Mouse (Mus musculus) 3134 (cell line): ENCODE results near the gene Cdh24.
"Not testable (repeated sequence)": the region's sequence is repeated elsewhere in the genome, so short reads cannot be mapped to it uniquely, and the experiment has no call there.

Experiments used
- DNase-seq: peaks from one replicate; pipeline ENCODE4 v3.0.0-alpha.2; 2011; ENCODE audit warnings: low spot score; ENCODE audit not compliant: insufficient read length; ENCODE audit errors: extremely low read depth

Gene Cdh24

DNA sequence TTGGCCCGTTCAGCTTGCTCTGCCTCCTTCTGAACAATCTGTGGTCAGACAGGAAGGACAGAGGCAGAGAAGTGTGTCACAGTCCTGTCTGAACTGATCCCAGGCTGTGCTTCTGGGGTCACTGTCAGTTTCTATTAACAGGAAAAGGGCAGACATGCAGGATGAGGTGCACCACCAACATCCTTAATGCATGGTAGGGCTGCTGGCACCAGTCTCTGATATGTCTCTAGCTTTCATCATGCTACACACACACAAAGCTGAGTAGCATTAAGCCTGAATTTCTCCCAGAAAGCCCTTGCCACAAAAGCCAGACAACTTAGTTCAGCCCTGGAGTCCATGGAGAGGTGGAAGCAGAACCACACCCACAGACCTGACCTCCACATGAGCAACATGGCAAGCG lies 1.8 kb upstream of the Cdh24 start:
- no peak for DNase-seq

DNA sequence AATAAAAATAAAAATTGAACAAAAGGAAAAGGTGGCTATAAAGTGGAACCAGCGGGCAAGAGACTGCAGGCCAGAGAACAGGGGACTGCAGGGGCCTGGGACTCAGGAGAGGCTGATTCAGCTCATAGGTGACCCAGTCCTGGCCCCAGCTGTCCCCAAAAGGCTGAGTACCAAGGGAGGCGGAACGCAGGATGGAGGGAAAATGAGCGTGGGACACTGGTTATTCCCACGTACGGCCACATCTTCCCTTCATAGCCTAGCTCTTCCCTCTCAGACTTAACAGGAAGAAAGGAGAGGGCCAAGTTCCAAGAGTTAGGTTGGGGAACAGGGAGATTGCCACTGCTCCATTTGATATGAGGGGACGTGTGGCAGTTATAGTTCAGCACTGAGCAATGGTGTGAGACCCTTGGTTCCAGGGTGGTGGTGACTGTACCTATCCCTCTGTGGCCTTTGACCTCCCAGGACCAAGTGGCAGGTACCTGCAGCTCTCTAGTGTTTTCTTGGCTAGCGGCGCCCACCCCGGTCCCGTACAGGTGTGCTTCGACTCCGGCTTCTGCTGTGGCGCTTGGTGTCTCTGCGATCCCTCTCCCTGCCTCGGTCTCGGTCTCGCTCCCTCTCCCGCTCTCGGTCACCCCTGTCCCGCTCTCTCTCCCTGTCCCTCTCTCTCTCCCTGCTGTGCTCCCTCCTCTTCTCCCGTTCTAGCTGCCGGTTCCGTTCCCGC lies 1.2 kb upstream of the Cdh24 start:
- no peak for DNase-seq

DNA sequence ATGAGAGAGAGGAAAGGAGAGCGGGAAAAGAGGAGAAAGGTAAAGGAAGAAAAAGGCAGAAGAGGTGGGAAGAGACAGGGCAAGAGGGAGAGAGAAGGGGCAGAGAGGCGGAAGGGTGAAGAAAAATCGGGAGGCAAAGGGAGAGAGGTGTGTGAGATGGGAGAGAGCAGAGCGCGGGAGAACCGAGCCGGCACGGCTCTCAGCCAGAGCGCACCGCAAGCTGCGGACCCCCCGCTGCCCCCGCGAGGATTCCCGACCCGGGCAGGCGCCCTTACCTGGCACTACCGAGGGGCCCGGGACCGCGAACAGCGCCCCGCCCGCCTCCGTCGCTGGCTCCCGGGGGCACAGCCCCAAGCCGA lies 239 bp downstream of the Cdh24 start, which contains the start of gene Gm17606:
TSS of gene Gm17606 (plus strand) at position 7 of the 359 bp plus-strand sequence.
- DNase-seq = no peak

DNA sequence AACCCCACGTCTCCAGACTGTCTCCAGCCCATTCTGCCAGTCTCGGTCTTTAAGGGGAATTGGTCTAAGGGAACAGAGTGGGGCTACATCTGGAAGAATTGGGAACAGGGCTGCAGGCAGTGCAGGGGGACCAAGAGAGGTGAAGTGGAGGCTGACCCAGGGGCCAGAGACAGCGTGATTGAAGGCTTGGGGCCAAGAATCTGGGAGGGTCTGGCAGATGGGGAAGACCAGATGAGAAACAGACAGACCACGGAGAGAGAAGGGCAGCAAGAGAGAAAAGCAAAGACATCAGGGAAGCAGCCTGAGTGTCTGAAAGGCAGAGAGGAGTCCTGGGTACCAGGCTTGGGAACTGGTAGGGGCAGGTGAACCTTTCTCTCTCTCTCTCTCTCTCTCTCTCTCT lies 1.0 kb downstream of the Cdh24 start:
- no peak for DNase-seq

DNA sequence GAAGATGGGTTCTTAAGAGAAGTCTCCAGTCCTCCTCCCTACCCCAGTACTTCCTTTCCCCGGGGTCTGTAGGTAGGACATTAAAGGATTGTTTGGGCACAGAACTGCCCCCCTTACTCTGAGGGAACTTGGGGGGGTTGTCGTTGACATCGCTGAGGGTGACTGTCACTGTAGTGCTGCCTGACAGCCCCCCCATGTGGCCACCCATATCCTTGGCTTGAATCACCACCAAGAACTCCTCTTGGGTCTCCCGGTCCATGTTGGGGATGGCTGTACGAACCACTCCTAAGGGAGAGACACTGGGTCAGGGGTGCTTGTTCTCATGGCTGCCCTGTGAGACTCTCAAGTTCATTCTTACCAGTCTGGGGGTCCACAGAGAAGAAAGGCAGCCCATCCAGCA lies 3.0 kb downstream of the Cdh24 start:
- DNase-seq = no peak

DNA sequence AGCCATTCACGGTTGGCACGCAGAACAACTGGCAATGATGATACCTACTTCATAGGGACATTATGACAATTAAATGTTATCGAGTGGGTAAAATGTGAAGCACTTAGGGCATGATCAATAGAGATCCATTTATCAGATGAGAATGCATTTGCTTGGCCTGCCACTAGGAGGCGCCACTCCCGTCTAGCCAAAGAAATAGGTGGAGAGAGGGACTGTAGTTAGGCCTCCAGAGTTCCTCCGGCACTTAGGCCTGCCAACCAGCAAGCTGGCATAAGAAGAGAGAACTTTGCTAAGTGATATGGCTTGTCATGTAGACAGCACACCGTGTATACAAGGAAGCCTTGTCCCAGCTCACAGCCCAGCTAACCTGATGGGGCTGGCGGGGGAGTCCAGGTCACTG lies 4.2 kb downstream of the Cdh24 start:
- DNase-seq = no peak

DNA sequence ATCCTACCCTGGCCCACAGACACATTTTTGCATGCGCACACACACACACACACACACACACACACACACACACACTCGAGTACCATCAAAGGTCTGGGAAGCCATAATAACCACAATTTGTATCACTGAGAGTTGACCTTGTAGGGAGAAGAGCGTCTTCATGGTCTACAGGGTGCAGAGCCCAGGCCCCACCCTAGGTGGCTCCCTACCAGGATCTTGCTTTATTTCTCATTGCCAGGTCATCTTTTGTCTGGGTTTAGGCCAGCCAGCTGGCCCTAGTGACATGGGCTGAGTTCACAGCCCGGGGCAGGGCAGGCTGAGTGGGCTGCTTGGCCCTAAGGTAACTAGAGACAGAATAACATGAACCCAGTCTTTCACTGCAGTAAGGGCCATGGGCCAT lies 7.0 kb downstream of the Cdh24 start:
- DNase-seq = no peak

DNA sequence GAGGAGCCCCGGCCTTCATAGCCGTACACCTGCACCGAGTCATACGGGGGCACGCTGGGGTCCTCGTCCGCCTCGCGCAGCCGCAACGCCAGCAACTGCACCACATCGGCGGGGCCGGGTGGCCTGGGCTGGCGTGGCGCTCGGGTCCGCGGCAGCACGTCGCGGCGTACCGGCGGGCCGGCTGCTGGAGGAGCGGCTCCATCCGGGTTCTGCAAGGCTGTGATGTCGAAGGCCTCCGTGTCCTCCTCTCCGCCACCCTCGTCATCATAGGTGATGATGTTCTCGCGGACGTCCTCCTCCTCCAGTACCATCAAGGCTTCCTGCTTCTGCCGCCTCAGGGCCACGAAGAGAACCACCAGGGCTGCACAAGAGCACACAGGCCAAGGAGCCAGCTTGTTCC lies 8.9 kb downstream of the Cdh24 start:
- no peak for DNase-seq

DNA sequence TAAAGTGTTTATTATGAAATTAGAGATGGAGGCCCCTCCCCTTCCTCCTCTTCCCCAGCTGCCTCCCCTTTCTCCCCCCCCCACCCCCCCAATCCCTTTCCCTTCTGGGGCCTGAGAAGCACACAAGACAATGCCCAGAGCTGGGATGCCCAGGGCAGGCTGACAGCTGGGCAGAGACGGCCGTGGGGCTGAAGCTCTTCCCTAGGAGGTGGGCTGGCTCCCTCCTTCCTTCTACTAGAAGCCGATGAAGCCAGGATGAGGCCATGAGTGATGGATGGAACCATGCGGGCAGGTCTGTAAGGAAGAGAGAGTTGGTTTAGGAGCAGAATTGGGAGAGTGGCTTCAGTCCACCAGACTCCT lies 9.9 kb downstream of the Cdh24 start:
- no peak for DNase-seq

DNA sequence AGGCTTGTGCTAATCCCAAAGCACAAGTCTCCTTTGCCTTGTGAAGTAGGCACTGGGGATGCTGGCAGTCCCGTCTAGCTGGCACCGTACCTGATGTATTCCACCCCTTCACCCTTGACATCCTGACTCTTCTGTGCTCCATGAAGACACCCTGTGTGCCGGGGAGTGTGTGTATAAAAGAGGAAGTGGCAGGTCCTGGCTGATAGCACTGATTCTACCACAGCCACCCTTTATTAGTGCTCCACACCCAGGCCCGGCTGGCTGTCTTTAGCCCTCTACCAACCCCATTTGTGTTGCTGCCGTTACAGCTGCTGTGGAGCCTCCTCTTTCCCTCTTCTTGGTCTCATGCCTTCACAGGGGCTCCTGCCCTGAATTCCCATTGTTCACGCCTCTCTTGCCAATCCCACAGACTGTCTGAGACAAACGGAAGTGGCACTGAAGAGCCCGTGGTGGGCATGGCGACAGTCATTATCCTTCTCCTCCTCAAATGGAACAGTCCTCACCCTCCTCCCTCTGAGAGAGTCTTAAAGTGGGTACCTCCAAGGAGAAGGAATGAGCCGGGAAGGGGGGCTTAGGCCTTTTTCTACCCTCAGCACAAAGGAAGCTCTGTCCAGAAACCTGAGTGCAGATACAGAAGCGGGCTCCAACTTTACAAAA lies 10.5 kb downstream of the Cdh24 start:
- no peak for DNase-seq

DNA sequence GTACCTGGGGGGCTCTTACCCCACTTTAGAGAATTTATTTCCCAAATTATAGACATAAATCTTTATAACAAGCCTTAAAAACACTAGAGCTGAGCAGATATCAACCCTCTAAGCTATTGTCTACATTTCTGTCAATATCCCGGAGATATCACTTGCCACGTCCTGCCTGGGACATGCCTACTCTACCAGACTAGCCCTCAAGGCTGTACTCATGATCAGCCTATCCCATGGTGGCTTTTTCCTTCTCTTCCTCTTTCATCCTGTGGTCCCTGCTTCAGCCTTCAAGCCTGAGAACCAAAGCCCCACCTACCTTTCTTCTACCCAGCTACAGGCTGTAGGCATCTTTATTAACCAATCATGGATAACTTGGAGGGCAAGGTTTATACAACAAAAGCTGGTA lies 11.4 kb downstream of the Cdh24 start:
- DNase-seq = no peak

DNA sequence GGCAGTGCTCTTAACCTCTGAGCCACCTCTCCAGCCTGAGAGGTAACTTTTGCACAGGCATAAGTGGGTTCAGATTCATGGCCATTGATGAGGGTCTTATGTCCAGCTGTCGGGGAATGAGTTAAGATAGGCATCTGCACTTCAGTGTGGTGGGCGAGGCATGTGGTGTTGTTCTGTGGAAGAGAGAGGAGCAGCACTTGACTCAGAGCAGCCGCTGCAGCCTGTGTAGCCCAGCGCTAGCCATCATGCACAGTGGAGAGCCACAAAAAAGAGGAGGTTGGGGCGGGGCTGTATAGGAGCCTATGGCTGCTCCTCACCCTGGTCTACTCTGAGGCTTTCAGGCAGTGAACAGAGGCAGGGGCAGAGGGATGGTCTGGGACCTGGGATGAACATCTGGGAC lies 13.1 kb downstream of the Cdh24 start:
- no peak for DNase-seq

DNA sequence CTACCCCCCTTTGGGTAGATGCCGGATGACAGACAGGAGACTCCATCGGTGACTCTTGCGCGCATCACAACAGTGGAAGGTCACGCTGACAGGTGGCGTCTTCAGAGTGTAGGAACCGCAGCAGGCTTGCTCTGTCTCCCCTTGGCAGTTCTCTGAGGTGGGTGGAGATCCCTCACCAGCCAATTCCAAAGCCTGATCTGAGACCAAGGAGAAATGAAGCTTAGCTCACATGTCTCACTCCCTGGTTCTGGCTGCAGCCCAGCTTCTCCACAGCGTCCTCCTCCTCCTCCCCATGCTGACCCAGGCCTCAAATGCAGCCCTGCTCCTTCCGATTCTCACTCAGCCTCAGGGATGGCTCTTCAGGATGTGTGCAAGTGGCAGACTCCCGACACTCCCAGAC lies 16.2 kb downstream of the Cdh24 start:
- DNase-seq = no peak

DNA sequence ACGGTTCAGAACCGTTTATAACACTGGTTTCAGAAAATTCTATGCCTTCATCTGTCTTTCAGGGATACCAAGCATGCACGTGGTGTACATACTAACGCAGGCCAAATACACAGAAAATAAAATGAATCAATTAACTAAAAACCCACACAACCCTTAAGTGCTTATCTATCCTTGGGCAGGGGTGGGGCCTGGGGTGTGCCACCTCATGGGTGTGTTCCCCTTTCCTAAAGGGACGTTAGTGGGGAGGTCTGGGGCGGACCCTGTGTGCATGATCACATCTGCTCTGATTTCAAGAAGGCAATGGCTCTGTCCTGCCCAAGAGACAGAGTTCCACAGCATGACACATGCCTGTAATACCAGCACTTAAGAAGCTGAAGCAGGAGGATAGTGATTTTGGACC lies 17.8 kb downstream of the Cdh24 start:
- DNase-seq = no peak

DNA sequence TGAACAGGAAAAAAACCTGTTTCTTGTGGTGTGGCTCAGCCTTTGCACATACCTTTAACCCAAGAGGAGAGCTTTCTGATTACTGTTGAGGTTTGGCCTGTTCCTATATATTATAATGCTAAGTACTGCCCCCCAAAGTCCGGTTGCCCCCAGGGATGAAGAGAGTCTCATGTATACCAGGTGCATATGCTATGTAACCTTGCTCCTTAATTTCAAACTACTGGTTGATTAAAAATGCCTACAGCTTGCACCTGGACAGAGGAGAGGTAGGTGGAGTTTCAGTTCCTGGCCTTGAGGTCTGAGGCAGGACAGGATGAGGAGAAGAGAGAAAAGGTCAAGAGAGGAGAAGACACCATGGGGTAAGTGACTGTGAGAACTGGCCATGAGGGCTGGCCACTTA lies 20.0 kb downstream of the Cdh24 start, which contains the start of gene Psmb11:
TSS of gene Psmb11 (plus strand) at position 301 of the 400 bp plus-strand sequence.
- DNase-seq = no peak

DNA sequence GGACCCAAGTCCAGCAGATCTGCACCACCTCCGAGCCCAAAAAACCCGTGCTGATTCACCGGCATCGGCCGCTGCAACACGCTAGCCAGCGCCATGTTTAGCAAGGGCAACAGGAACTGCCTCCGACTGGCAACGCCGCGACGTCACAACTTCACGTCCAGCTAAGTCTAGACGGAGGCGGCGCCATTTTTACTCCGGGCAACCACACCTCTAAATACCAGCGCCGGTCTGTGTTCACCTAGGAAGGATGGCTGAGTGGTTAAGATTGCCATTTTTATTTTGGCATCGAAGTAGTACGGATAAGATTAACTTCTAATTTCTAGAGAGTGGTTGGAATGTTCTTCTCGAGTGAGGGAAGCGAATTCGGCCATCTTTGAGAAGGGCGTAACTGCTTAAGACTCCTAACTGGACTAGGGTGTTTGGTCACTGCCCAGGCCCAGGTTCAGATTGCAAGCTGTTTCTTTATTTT lies 23.2 kb downstream of the Cdh24 start, which contains the start of gene Psmb5:
TSS of gene Psmb5 (minus strand) at position 126 of the 469 bp plus-strand sequence.
- peak; percentile 85 for DNase-seq

DNA sequence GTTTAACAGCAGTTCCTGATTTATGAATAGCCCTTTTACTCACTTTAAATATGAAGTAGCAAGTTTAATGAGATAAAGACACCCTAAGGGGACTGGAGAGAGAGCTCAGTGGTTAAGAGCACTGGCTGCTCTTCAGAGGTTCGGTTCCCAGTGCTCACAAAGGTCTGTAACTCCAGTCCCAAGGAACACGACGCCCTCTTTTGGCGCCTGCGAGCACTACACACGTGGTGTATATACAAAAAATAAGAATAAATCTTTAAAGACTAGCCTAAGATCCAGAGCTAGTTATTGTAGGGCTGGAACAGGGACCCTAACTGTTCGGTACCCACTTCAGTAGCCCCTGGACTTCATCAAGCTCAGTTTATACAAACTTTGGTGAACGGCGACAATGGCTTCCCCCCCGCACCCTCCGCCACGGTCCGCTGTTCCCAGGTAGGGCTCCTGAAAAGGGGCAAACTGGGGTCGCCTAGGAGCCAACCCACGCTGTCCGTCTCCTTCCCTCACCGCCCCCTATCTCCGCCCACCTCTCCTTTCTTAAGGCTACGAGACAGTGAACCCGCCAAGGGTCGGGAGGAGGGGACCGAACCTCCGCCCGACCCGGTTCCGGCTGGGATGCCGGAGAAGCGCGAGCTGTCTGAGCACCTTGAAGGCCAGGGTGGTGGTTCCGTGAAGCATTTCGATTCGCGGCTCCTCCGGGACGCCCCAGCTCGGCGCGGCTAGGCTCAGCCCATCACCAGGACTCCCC lies 23.8 kb downstream of the Cdh24 start:
- no peak for DNase-seq

DNA sequence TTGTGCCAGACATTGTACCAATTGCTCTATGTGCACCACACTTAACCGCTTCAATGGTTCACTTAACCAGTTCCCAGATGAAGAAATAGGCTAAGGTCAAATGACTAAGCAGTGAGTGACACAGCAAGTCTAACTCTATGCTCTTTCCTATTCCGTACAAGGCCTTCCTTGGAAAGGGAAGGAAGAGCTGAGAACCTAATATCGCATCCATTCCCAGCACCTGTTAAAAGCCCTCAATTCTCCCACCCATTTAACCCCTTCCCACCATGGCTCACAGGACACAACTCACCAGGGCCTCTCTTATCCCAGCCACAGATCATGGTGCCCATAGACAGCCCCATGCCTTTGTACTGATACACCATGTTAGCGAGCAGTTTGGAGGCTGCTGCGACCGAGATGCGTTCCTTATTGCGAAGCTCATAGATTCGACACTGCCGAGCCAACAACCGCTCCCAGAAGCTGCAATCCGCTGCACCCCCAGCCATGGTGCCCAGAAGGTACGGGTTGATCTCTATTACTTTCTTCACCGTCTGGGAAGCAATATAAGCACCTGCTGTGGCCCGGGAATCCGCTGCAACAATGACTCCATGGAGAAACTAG lies 24.8 kb downstream of the Cdh24 start:
- DNase-seq = no peak

DNA sequence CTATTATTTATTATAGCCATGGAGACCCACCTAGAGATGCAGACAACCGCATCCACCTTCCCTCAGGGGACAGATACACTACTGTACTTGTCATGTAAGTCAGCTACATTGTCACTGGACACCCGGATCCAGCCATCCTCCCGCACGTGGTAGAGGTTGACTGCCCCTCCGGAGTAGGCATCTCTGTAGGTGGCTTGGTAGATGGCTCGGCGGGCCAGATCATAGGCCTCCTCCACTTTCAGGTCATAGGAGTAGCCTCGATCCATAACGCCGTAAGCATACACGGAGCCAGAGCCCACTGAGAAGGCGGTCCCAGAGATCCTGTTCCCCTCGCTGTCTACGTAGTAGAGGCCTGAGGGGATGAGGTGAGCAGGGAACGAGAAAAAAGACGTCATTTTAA lies 27.0 kb downstream of the Cdh24 start:
- DNase-seq = not testable (repeated sequence)

DNA sequence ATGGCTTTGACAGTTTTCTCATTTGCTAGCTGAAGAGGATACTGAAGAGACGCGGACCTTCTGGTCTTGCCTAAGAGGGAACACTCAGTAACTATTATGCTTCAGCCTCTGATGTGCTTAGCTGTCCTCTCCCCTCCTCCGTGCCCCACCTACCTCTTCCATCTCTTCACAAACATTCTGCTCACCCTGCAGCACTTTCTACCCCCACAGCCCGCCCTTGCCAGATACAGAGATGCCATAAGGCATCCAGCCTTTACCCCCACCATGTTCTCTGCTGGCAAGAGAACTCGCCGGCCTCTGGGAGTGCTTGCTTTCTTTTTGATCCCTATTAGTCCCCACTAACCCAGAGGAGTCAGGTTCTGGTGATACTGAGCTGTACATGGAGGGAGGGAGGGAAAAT lies 30.5 kb downstream of the Cdh24 start:
- no peak for DNase-seq

DNA sequence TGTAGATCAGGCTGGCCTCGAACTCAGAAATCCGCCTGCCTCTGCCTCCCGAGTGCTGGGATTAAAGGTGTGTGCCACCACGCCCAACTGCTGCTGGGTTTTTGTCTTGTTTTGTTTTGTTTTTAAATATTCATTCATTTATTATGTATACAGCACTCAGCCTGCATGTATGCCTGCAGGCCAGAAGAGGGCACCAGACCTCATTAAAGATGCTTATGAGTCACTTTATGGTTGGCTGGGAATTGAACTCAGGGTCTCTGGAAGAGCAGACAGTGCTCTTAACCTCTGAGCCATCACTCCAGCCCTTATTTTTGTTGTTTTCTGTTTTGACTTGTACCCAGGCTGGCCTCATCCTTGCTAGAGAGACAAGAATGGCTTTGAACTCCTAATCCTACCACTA lies 31.2 kb downstream of the Cdh24 start:
- DNase-seq = peak; percentile 29
